Mouse (Mus musculus) brain, embryonic 14.5 days (tissue): ENCODE data around the gene Igf2r. TPM values are rescaled to one million over a fixed set of nuclear protein-coding genes. Genes with fewer than 3 reads are reported as not detected.
"Not testable (repeated sequence)": the region's sequence is repeated elsewhere in the genome, so short reads cannot be mapped to it uniquely, and the experiment has no call there.

ENCODE experiments used
- DNase-seq: peaks from one replicate; pipeline ENCODE4 v3.0.0-alpha.2; 2011; ENCODE audit warnings: low read depth
- CTCF ChIP-seq: fragments of 200-500 bp; IDR thresholded peaks from 2 replicates; pipeline ENCODE4 v1.5.1; 2012; ENCODE audit warnings: inconsistent platforms, mild to moderate bottlenecking, moderate library complexity, borderline replicate concordance; ENCODE audit not compliant: insufficient read depth, insufficient read length; ENCODE audit errors: extremely low read depth
- POLR2A ChIP-seq: fragments of 200-500 bp; IDR thresholded peaks from 2 replicates; pipeline ENCODE4 v1.6.1; 2012; ENCODE audit warnings: mild to moderate bottlenecking, inconsistent platforms, borderline replicate concordance; ENCODE audit not compliant: poor library complexity, insufficient read depth, insufficient read length, severe bottlenecking; ENCODE audit errors: extremely low read depth
- polyA plus RNA-seq: library from polyadenylated mRNA; depleted of rRNA; stranded (reverse); fragments of >200 nt; gene quantifications from 2 replicates; pipeline ENCODE4 v1.2.3, GENCODE M21; 2012

The Igf2r gene
- polyA plus RNA-seq, 1 experiment, result 24.5 TPM

DNA sequence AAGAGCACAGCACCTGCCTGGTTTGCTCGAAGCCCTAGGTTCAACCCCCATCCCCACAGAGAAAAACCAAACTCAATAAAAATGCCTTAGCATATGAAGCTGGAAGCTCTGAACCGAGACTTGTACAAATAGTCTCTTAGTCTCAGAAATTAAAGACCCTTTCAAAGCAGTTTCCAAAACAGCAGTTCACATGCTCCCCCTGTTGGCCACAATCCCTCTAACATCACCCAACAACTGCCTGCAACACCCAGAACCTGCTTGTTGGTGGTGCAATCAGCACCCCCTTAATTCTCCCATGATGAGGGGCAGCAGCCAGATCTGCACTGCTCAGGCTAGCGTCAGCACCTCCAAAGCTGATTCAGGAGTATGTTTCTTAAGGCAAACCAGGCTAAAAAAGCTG, 79.9 kb downstream of the Igf2r start:
- peak; percentile 52; the same call in 1 of the 2 replicates for TF ChIP-seq CTCF
- no peak for TF ChIP-seq POLR2A
- DNase-seq, result peak; percentile 55

- peak; percentile 16 for DNase-seq
- TF ChIP-seq POLR2A, result no peak
- TF ChIP-seq CTCF, result no peak
Measured at GRCm38 (mm10) chr17:12688427-12689110, 80.9 kb downstream of the Igf2r start.

DNA sequence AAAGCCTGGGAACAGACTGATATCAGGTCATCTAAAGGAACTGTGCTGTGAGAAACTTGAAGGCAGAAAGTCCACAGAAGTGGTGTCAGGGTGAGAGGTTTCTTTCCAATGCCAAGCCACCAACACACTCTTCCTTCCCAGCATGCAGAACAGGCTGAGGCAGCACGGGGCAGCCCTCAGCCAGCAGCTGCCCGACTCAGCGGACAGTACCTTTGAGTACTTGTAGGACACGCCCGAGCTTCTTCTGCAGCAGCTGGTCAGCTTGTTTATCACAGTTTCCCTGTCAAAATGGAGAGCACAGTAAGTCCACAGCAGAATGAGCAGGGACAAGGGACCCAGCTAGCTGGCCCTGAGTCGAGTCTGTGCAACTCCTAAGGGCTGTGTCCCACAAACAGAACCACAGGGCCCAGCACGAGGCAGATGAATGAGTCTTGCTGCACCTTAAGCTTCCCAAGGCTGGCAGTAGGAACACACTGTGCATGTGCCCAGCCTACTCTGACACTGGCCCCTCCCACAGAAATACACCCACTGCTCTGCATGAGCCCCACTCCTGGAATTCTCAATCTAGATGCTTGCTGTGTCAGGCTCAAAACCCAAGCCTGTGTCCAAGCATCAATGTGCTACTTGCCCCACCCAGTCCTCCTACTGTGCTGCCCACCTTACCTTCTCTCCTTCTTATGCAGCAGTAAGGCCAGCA, 84.4 kb downstream of the Igf2r start:
- DNase-seq, result no peak
- TF ChIP-seq CTCF (no peak), POLR2A (no peak)

DNA sequence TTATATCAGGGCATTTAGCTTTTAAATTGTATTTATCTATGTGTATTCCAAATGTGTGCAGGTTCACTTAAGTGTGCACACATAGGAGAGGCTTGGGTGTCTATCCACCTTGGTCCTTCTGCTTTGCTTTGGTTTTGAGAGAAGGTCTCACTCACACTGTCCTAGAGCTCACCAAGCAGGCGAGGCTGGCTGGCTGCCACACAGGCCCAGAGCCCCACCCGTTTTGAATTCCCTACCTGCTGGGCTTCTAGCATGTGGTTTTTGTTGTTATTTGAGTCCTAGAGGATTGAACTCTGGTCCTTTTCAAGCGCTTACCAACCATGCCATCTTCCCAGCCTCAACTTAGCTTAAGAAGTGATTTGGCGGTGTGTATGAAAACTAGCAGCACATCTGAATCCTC, 85.1 kb downstream of the Igf2r start:
- no peak for TF ChIP-seq POLR2A
- no peak for TF ChIP-seq CTCF
- DNase-seq, result no peak

DNA sequence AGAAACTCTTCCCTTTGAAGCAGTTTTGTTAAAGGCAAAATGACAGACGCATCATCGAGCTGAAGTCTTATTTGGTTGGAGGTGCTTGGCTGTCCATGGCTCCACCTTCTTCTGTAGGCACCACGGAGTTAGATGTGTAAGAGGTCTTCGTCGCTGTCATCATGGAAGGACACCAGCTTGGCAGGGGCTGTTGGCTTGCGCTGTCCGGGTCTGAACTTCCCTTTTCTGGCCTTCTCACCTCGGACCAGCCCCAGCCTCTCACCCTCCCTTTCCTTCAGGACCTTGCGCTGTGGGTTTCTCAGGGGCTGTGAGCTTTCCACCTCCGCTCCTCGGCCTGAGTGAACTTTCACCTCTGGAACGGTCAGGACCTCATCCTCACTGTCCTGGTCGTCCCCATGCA, 85.9 kb downstream of the Igf2r start:
- TF ChIP-seq CTCF (no peak), POLR2A (no peak)
- DNase-seq, result no peak

GRCm38 (mm10) chr17:12678261-12678660, 91.2 kb downstream of the Igf2r start:
- TF ChIP-seq CTCF (no peak), POLR2A (no peak)
- DNase-seq, result no peak

DNA sequence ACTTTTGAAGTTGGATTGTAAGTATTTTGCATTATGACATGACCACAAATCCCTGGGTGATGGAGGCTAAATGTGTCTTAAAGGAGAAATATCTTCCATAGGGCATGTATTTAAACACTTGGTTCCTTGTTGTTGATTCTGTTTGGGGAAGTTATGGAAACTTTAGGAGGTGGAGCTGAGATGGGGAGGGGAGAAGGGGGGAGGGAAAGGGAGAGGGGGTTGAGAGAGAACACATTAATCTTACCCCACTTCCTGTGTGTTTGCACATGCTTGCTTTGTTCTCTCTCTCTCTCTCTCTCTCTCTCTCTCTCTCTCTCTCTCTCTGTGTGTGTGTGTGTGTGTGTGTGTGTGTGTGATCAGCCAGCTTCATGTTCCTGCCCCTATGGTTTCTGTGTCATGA, 92.3 kb downstream of the Igf2r start:
- DNase-seq, result no peak
- TF ChIP-seq CTCF, result no peak
- no peak for TF ChIP-seq POLR2A

DNA sequence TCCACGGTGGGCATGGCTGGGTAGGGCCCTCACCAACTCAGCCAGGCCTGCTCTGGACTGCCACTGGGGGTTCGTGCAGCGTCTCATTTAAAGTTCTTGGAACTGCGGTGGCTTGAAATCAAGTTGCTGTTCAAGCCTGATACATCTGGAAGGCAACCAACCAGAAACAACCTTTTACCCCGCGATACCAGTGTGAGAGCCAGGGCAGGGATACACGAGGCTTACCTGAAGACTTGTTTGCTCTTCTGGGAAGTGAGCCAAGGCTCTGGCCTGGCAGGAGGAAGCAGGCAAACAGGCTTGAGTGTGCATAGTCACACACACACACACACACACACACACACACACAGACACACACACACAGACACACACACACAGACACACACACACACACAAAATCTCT, 93.8 kb downstream of the Igf2r start, which contains the start of gene Slc22a1:
Gene Slc22a1, minus strand, starts transcription at position 184 of the 400 bp plus-strand sequence.
- DNase-seq, result no peak
- TF ChIP-seq POLR2A (no peak), CTCF (no peak)

DNA sequence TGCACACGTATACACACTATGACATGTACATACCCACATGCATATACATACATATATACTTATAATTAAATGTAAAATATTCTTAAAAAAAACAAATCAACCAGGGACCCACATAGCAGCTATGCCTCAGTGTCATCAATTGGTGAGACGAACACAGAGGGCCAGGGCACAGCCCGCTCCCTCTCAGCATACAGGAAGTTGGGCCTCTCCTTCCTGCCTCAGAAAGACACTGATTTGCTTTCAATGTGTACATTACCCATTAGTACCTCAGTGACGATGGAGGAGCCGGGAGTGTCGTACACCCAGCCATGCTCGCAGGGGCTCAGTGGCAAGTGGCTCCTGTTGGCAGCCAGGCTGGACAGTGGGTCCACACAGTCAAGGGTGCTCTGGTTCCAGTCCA, 94.5 kb downstream of the Igf2r start:
- not testable (repeated sequence) for DNase-seq

DNA sequence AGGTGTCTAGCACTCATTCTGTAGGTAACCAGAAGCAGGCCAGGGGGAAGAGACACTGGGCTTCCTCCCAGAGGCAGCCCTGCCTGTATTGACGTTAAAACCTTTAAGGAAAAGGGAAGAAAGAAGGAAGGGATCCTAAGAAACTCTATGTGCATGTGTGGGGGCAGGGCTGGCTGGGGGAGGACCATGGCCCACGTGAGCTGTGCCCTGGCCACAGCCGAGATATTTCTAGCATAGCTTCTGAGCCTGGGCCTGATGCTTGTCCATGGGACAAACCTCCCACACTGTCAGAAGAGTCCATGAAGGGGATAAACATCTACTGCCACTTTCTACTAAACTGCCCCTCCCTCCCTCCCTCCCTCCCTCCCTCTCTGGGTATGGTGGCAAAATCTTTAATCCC, 95.6 kb downstream of the Igf2r start:
- TF ChIP-seq POLR2A (no peak), CTCF (no peak)
- DNase-seq, result no peak

DNA sequence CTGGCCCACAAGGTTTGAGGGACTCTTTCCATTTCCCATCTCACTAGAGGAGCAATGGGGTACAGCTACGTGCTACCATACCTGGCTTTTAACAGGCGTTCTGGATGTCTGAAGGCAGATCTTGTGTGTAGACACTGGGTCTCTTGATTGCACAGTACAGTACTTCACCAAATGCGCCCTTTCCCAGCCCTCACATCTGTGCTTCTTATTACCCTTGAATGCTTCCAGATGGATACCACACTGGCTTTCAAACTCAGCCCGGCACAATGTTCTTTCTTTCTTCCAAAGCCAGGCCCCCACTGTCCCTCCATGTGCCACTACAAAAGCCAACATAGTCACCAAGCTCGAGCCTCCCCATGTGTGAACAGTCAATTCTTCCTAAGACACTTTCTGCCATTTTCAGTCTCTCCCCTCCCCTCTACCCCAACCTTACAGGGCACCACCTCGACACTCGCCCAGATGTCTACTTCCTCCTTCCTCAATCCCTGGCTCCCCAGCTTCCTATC, 97.1 kb downstream of the Igf2r start:
- DNase-seq, result no peak
- TF ChIP-seq CTCF (no peak), POLR2A (no peak)
